Mouse (Mus musculus): Measurements from ENCODE around the gene Tars2. TPM values are rescaled to one million over a fixed set of nuclear protein-coding genes. Genes with fewer than 3 reads are reported as not detected.

The Tars2 gene
- polyA plus RNA-seq, 1 experiment from 2014 or later = 48.3 TPM

GRCm38 (mm10) chr3:95732744-95733521, 27.1 kb downstream of the Tars2 start:
- 84% methylated on average over 11 of the region's 11 CpGs for WGBS
- H3K27me3 ChIP-seq = no peaks in the 10 kb centered on the region
- H3K36me3 ChIP-seq = peaks cover 3% of the 10 kb centered on the region; the same call in 1 of the 2 replicates
- H3K9me3 ChIP-seq = no peaks in the 10 kb centered on the region
- ATAC-seq (replicated peaks) = no peak
- no peak overlapping the region for H3K4me2 ChIP-seq (replicated peaks)
- H3K27ac ChIP-seq (replicated peaks) = no peak overlapping the region
- no peak overlapping the region for H3K4me3 ChIP-seq
- no peaks in the 10 kb centered on the region for H3K4me1 ChIP-seq
- no peak overlapping the region for H3K9ac ChIP-seq (replicated peaks)

GRCm38 (mm10) chr3:95732297-95732696, 27.7 kb downstream of the Tars2 start:
- H3K27ac ChIP-seq (replicated peaks) = no peak overlapping the region
- no peaks in the 10 kb centered on the region for H3K27me3 ChIP-seq
- H3K4me2 ChIP-seq (replicated peaks) = no peak overlapping the region
- H3K9me3 ChIP-seq = no peaks in the 10 kb centered on the region
- no peak for ATAC-seq (replicated peaks)
- 95% methylated on average over 9 of the region's 9 CpGs for WGBS
- H3K4me3 ChIP-seq = no peak overlapping the region
- peaks cover 3% of the 10 kb centered on the region; the same call in 1 of the 2 replicates for H3K36me3 ChIP-seq
- no peak overlapping the region for H3K9ac ChIP-seq (replicated peaks)
- no peaks in the 10 kb centered on the region for H3K4me1 ChIP-seq

- ATAC-seq (replicated peaks) = no peak
- Histone ChIP-seq H3K9me3 (no peaks in the 10 kb centered on the region), H3K27ac (replicated peaks) (no peak overlapping the region), H3K36me3 (peaks cover 3% of the 10 kb centered on the region; the same call in 1 of the 2 replicates), H3K4me1 (no peaks in the 10 kb centered on the region), H3K27me3 (no peaks in the 10 kb centered on the region), H3K4me2 (replicated peaks) (no peak overlapping the region), H3K4me3 (no peak overlapping the region), H3K9ac (replicated peaks) (no peak overlapping the region)
- 89% methylated on average over 4 of the region's 4 CpGs for WGBS
Observed at GRCm38 (mm10) chr3:95731802-95732201, 28.2 kb downstream of the Tars2 start.

GRCm38 (mm10) chr3:95730431-95730830, 29.6 kb downstream of the Tars2 start:
- no peak for ATAC-seq (replicated peaks)
- H3K4me3 ChIP-seq = no peak overlapping the region
- no peaks in the 10 kb centered on the region for H3K27me3 ChIP-seq
- no peaks in the 10 kb centered on the region for H3K4me1 ChIP-seq
- peaks cover 3% of the 10 kb centered on the region; the same call in 1 of the 2 replicates for H3K36me3 ChIP-seq
- no peak overlapping the region for H3K4me2 ChIP-seq (replicated peaks)
- H3K9me3 ChIP-seq = no peaks in the 10 kb centered on the region
- H3K27ac ChIP-seq (replicated peaks) = no peak overlapping the region
- no peak overlapping the region for H3K9ac ChIP-seq (replicated peaks)
- 87% methylated on average over 7 of the region's 7 CpGs for WGBS

GRCm38 (mm10) chr3:95728906-95729305, 31.1 kb downstream of the Tars2 start:
- H3K4me3 ChIP-seq = no peak overlapping the region
- H3K4me2 ChIP-seq (replicated peaks) = no peak overlapping the region
- 71% methylated on average over 2 of the region's 2 CpGs for WGBS
- H3K36me3 ChIP-seq = no peaks in the 10 kb centered on the region
- no peak for ATAC-seq (replicated peaks)
- no peaks in the 10 kb centered on the region for H3K4me1 ChIP-seq
- H3K9ac ChIP-seq (replicated peaks) = no peak overlapping the region
- H3K9me3 ChIP-seq = no peaks in the 10 kb centered on the region
- H3K27me3 ChIP-seq = no peaks in the 10 kb centered on the region
- H3K27ac ChIP-seq (replicated peaks) = no peak overlapping the region

GRCm38 (mm10) chr3:95726696-95727358, 33.2 kb downstream of the Tars2 start:
- ATAC-seq (replicated peaks) = no peak
- H3K27ac ChIP-seq (replicated peaks) = no peak overlapping the region
- H3K36me3 ChIP-seq = no peaks in the 10 kb centered on the region
- H3K27me3 ChIP-seq = no peaks in the 10 kb centered on the region
- no peak overlapping the region for H3K4me2 ChIP-seq (replicated peaks)
- no peaks in the 10 kb centered on the region for H3K9me3 ChIP-seq
- no peaks in the 10 kb centered on the region for H3K4me1 ChIP-seq
- H3K9ac ChIP-seq (replicated peaks) = no peak overlapping the region
- no peak overlapping the region for H3K4me3 ChIP-seq
- WGBS = 67% methylated on average over 7 of the region's 7 CpGs

- no peak for ATAC-seq (replicated peaks)
- 87% methylated on average over 7 of the region's 7 CpGs for WGBS
- H3K4me3 ChIP-seq = no peak overlapping the region
- H3K27me3 ChIP-seq = no peaks in the 10 kb centered on the region
- H3K4me2 ChIP-seq (replicated peaks) = no peak overlapping the region
- no peak overlapping the region for H3K27ac ChIP-seq (replicated peaks)
- H3K9ac ChIP-seq (replicated peaks) = no peak overlapping the region
- H3K9me3 ChIP-seq = no peaks in the 10 kb centered on the region
- H3K4me1 ChIP-seq = no peaks in the 10 kb centered on the region
- H3K36me3 ChIP-seq = no peaks in the 10 kb centered on the region
Observed at GRCm38 (mm10) chr3:95725863-95726262, 34.1 kb downstream of the Tars2 start.

GRCm38 (mm10) chr3:95722386-95722785, 37.6 kb downstream of the Tars2 start:
- Histone ChIP-seq H3K4me2 (replicated peaks) (no peak overlapping the region), H3K9ac (replicated peaks) (no peak overlapping the region), H3K4me1 (no peaks in the 10 kb centered on the region), H3K27me3 (no peaks in the 10 kb centered on the region), H3K9me3 (no peaks in the 10 kb centered on the region), H3K27ac (replicated peaks) (no peak overlapping the region), H3K4me3 (no peak overlapping the region), H3K36me3 (no peaks in the 10 kb centered on the region)
- WGBS = 90% methylated on average over 3 of the region's 3 CpGs
- no peak for ATAC-seq (replicated peaks)

GRCm38 (mm10) chr3:95718153-95718552, 41.9 kb downstream of the Tars2 start:
- Histone ChIP-seq H3K36me3 (no peaks in the 10 kb centered on the region), H3K9me3 (no peaks in the 10 kb centered on the region), H3K4me3 (no peak overlapping the region), H3K9ac (replicated peaks) (no peak overlapping the region), H3K27me3 (no peaks in the 10 kb centered on the region), H3K4me1 (no peaks in the 10 kb centered on the region), H3K4me2 (replicated peaks) (no peak overlapping the region), H3K27ac (replicated peaks) (no peak overlapping the region)
- 97% methylated on average over 2 of the region's 2 CpGs for WGBS
- no peak for ATAC-seq (replicated peaks)

- Histone ChIP-seq H3K4me3 (no peak overlapping the region), H3K9me3 (no peaks in the 10 kb centered on the region), H3K4me2 (replicated peaks) (no peak overlapping the region), H3K4me1 (no peaks in the 10 kb centered on the region), H3K27ac (replicated peaks) (no peak overlapping the region), H3K27me3 (no peaks in the 10 kb centered on the region), H3K36me3 (no peaks in the 10 kb centered on the region), H3K9ac (replicated peaks) (no peak overlapping the region)
- ATAC-seq (replicated peaks) = no peak
- 79% methylated on average over 1 of the region's 1 CpGs for WGBS
Observed at GRCm38 (mm10) chr3:95716075-95716474, 43.9 kb downstream of the Tars2 start.

GRCm38 (mm10) chr3:95709967-95710366, 50.0 kb downstream of the Tars2 start:
- Histone ChIP-seq H3K4me3 (no peak overlapping the region), H3K36me3 (no peaks in the 10 kb centered on the region), H3K4me1 (no peaks in the 10 kb centered on the region), H3K9ac (replicated peaks) (no peak overlapping the region), H3K27ac (replicated peaks) (no peak overlapping the region), H3K27me3 (no peaks in the 10 kb centered on the region), H3K4me2 (replicated peaks) (no peak overlapping the region), H3K9me3 (no peaks in the 10 kb centered on the region)
- ATAC-seq (replicated peaks) = no peak

GRCm38 (mm10) chr3:95709044-95709443, 51.0 kb downstream of the Tars2 start:
- H3K4me3 ChIP-seq = no peak overlapping the region
- H3K36me3 ChIP-seq = no peaks in the 10 kb centered on the region
- no peak overlapping the region for H3K4me2 ChIP-seq (replicated peaks)
- H3K9ac ChIP-seq (replicated peaks) = no peak overlapping the region
- no peak overlapping the region for H3K27ac ChIP-seq (replicated peaks)
- no peaks in the 10 kb centered on the region for H3K9me3 ChIP-seq
- H3K4me1 ChIP-seq = no peaks in the 10 kb centered on the region
- ATAC-seq (replicated peaks) = no peak
- WGBS = 92% methylated on average over 4 of the region's 4 CpGs
- no peaks in the 10 kb centered on the region for H3K27me3 ChIP-seq

All from forebrain, embryonic 15.5 days (tissue).